Mouse (Mus musculus) CH12.LX (cell line): ENCODE results near the gene Alg12. TPM values are rescaled to one million over a fixed set of nuclear protein-coding genes. Genes with fewer than 3 reads are reported as not detected.
"Not testable (repeated sequence)": the region's sequence is repeated elsewhere in the genome, so short reads cannot be mapped to it uniquely, and the experiment has no call there.

Experiments used
- DNase-seq: peaks from one replicate; pipeline ENCODE4 v3.0.0-alpha.2; 2013; ENCODE audit errors: extremely low read depth
- H3K27ac ChIP-seq: 2 replicates; pipeline ENCODE4 v1.5.1; 2012; ENCODE audit warnings: low read depth, mild to moderate bottlenecking, control low read depth, moderate library complexity; ENCODE audit not compliant: insufficient read depth
- H3K27me3 ChIP-seq: replicated peaks from 2 replicates; pipeline ENCODE3; 2012; ENCODE audit warnings: inconsistent platforms
- H3K36me3 ChIP-seq, 2 experiments: replicated peaks in 1 of 2; 2 replicates each; pipeline versions ENCODE3 to v1.6.1; 2012; ENCODE audit warnings: inconsistent platforms in 1 of 2, low read length in 1 of 2, mild to moderate bottlenecking in 1 of 2, mixed read lengths in 1 of 2, moderate library complexity in 1 of 2; ENCODE audit not compliant: control insufficient read depth in 1 of 2, insufficient read depth in 1 of 2
- H3K4me1 ChIP-seq, 2 experiments: 2 replicates each; pipeline ENCODE4 v1.6.1; 2012; ENCODE audit warnings: inconsistent platforms in 1 of 2, moderate library complexity in 1 of 2; ENCODE audit not compliant: insufficient read depth in 2 of 2, control insufficient read depth in 1 of 2
- H3K4me2 ChIP-seq: 2 replicates; pipeline ENCODE4 v1.6.1; 2012; ENCODE audit warnings: low read depth, mild to moderate bottlenecking, control low read depth; ENCODE audit not compliant: poor library complexity, insufficient read depth, severe bottlenecking
- H3K4me3 ChIP-seq, 3 experiments: fragments of 150-350 bp in 1 of 3; sonication (generic) in 1 of 3; replicated peaks in 1 of 3; 2 replicates each; pipeline versions ENCODE3 to v1.5.1; 2011 to 2012; ENCODE audit warnings: low read depth in 2 of 3, low read length in 2 of 3, mild to moderate bottlenecking in 2 of 3, moderate library complexity in 2 of 3, control low read depth in 1 of 3, improper control_type of control experiment in 1 of 3, inconsistent platforms in 1 of 3, mixed read lengths in 1 of 3; ENCODE audit not compliant: poor library complexity in 1 of 3
- H3K79me2 ChIP-seq: replicated peaks from 2 replicates; pipeline ENCODE4 v1.6.1; 2012; ENCODE audit warnings: mild to moderate bottlenecking, moderate library complexity; ENCODE audit not compliant: control insufficient read depth, poor library complexity, insufficient read depth, severe bottlenecking; ENCODE audit errors: extremely low read depth
- H3K9ac ChIP-seq: 2 replicates; pipeline ENCODE4 v1.6.1; 2012; ENCODE audit warnings: low read depth, mild to moderate bottlenecking, control low read depth, moderate library complexity; ENCODE audit not compliant: insufficient read depth
- H3K9me3 ChIP-seq: replicated peaks from 2 replicates; pipeline ENCODE3; 2012; ENCODE audit warnings: low read length, inconsistent platforms, mixed read lengths
- BHLHE40 ChIP-seq: IDR thresholded peaks from 2 replicates; pipeline ENCODE4 v1.6.1; 2011; ENCODE audit warnings: mild to moderate bottlenecking, low read depth, low read length, improper control_type of control experiment
- CHD1 ChIP-seq: IDR thresholded peaks from 2 replicates; pipeline ENCODE4 v1.6.1; 2012; ENCODE audit warnings: low read depth, low read length, improper control_type of control experiment, inconsistent platforms
- CHD2 ChIP-seq: IDR thresholded peaks from 2 replicates; pipeline ENCODE4 v1.6.1; 2011; ENCODE audit warnings: low read length, improper control_type of control experiment
- E2F4 ChIP-seq: IDR thresholded peaks from 2 replicates; pipeline ENCODE4 v1.6.1; 2011; ENCODE audit warnings: low read depth, low read length, improper control_type of control experiment; ENCODE audit not compliant: insufficient replicate concordance
- ELF1 ChIP-seq: IDR thresholded peaks from 2 replicates; pipeline ENCODE4 v1.6.1; 2014; ENCODE audit warnings: low read depth, mild to moderate bottlenecking, inconsistent platforms, low read length, improper control_type of control experiment
- EP300 ChIP-seq: IDR thresholded peaks from 2 replicates; pipeline ENCODE4 v1.6.1; 2011; ENCODE audit warnings: low read length, improper control_type of control experiment
- IRF4 ChIP-seq: IDR thresholded peaks from 2 replicates; pipeline ENCODE4 v1.6.1; 2014; ENCODE audit warnings: low read depth, mild to moderate bottlenecking, inconsistent platforms, low read length, improper control_type of control experiment
- JUND ChIP-seq: conservative IDR thresholded peaks from 2 replicates; pipeline ENCODE4 v1.6.1; 2011; ENCODE audit warnings: low read depth, low read length, improper control_type of control experiment
- MAZ ChIP-seq: IDR thresholded peaks from 2 replicates; pipeline ENCODE4 v1.6.1; 2012; ENCODE audit warnings: low read depth, mild to moderate bottlenecking, inconsistent platforms, low read length, improper control_type of control experiment, moderate library complexity
- MXI1 ChIP-seq: IDR thresholded peaks from 2 replicates; pipeline ENCODE4 v1.6.1; 2011; ENCODE audit warnings: mild to moderate bottlenecking, low read depth, low read length, improper control_type of control experiment
- NELFE ChIP-seq: IDR thresholded peaks from 2 replicates; pipeline ENCODE4 v1.6.1; 2011; ENCODE audit warnings: low read depth, low read length, improper control_type of control experiment
- PAX5 ChIP-seq: IDR thresholded peaks from 2 replicates; pipeline ENCODE4 v1.6.1; 2012; ENCODE audit warnings: low read length, inconsistent platforms, mixed read lengths
- POLR2A ChIP-seq: IDR thresholded peaks from 2 replicates; pipeline ENCODE4 v1.6.1; 2011; ENCODE audit warnings: low read depth, mild to moderate bottlenecking, improper control_type of control experiment, low read length
- POLR2AphosphoS2 ChIP-seq: IDR thresholded peaks from 2 replicates; pipeline ENCODE4 v1.6.1; 2011; ENCODE audit warnings: low read depth, low read length, improper control_type of control experiment
- RAD21 ChIP-seq: IDR thresholded peaks from 2 replicates; pipeline ENCODE4 v1.6.1; 2011; ENCODE audit warnings: low read depth, mild to moderate bottlenecking, low read length, improper control_type of control experiment, moderate library complexity
- SMC3 ChIP-seq: IDR thresholded peaks from 2 replicates; pipeline ENCODE4 v1.6.1; 2011; ENCODE audit warnings: low read depth, low read length, improper control_type of control experiment
- TCF12 ChIP-seq: IDR thresholded peaks from 2 replicates; pipeline ENCODE4 v1.6.1; 2014; ENCODE audit warnings: low read depth, mild to moderate bottlenecking, inconsistent platforms, low read length, improper control_type of control experiment
- UBTF ChIP-seq: IDR thresholded peaks from 2 replicates; pipeline ENCODE4 v1.6.1; 2012; ENCODE audit warnings: low read depth, mild to moderate bottlenecking, inconsistent platforms, low read length, improper control_type of control experiment, moderate library complexity
- ZC3H11A ChIP-seq: IDR thresholded peaks from 2 replicates; pipeline ENCODE4 v1.6.1; 2012; ENCODE audit warnings: low read depth, mild to moderate bottlenecking, inconsistent platforms, low read length, improper control_type of control experiment
- ZKSCAN1 ChIP-seq: IDR thresholded peaks from 2 replicates; pipeline ENCODE4 v1.6.1; 2012; ENCODE audit warnings: low read depth, inconsistent platforms, low read length, improper control_type of control experiment, borderline replicate concordance
- ZMIZ1 ChIP-seq: IDR thresholded peaks from 2 replicates; pipeline ENCODE4 v1.6.1; 2012; ENCODE audit warnings: low read depth, mild to moderate bottlenecking, inconsistent platforms, low read length, improper control_type of control experiment
- ZNF384 ChIP-seq: IDR thresholded peaks from 2 replicates; pipeline ENCODE4 v1.6.1; 2012; ENCODE audit warnings: low read depth, low read length, improper control_type of control experiment, inconsistent platforms
- dilution Hi-C: fragments of 300-500 bp; cut with MboI; formaldehyde crosslinking; loops from 2 replicates; pipeline ENCODE4 v1.14.3; 2020; ENCODE audit warnings: low sequenced_read_pairs; ENCODE audit not compliant: extremely low pct_unique_long_range_greater_than_20kb, extremely low pct_ligation_motif_present
- in situ Hi-C: fragments of 300-500 bp; cut with MboI; formaldehyde crosslinking; loops from 3 replicates; pipeline ENCODE4 v1.14.3; 2019; ENCODE audit warnings: low sequenced_read_pairs, low pct_ligation_motif_present, low pct_unique_long_range_greater_than_20kb, mixed read lengths
- polyA plus RNA-seq: library from polyadenylated mRNA; unstranded; fragments of >175 nt; gene quantifications from 2 replicates; pipeline ENCODE4 v1.2.1, GENCODE M21; 2012; ENCODE audit warnings: low read depth; ENCODE audit not compliant: insufficient read length
- total RNA-seq, 2 experiments: library from RNA; depleted of rRNA; stranded (reverse); fragments of 300-350 nt in 1 of 2; fragments of >200 nt in 1 of 2; gene quantifications; 2 replicates each; pipeline ENCODE4 v1.2.3; 2012 to 2014

Gene Alg12
- total and polyA plus RNA-seq, 3 experiments: 8.1 to 10.3 (median 8.5) TPM

GRCm38 (mm10) chr15:88792140-88792850, 26.8 kb downstream of the Alg12 start:
- in situ Hi-C loops: no loop called here
- Histone ChIP-seq H3K4me1 (no peaks in the 10 kb centered on the region), H3K4me3 (no peak overlapping the region), H3K9me3 (no peaks in the 10 kb centered on the region), H3K27me3 (no peaks in the 10 kb centered on the region), H3K9ac (no peak overlapping the region), H3K79me2 (no peaks in the 10 kb centered on the region), H3K36me3 (no peaks in the 10 kb centered on the region), H3K4me2 (no peak overlapping the region), H3K27ac (no peak overlapping the region)
- no peak for TF ChIP-seq MXI1
- TF ChIP-seq CHD2: no peak
- TF ChIP-seq PAX5: no peak
- no peak for TF ChIP-seq NELFE
- TF ChIP-seq TCF12: no peak
- no peak for DNase-seq
- dilution Hi-C loops: no loop called here

GRCm38 (mm10) chr15:88774630-88775029, 44.5 kb downstream of the Alg12 start:
- H3K27me3 ChIP-seq, in situ Hi-C loops: not testable (repeated sequence)
- peaks cover 0 to 66% of the 10 kb centered on the region in 2 experiments for H3K36me3 ChIP-seq

GRCm38 (mm10) chr15:88768537-88768936, 50.6 kb downstream of the Alg12 start:
- in situ Hi-C loops: no loop called here

More at GRCm38 (mm10) chr15:88774630-88775029, 44.5 kb downstream of the Alg12 start:
- H3K9ac ChIP-seq, H3K4me1 ChIP-seq, H3K4me3 ChIP-seq, DNase-seq, H3K4me2 ChIP-seq, H3K79me2 ChIP-seq, H3K27ac ChIP-seq, H3K9me3 ChIP-seq, dilution Hi-C loops: not testable (repeated sequence)

More at GRCm38 (mm10) chr15:88768537-88768936, 50.6 kb downstream of the Alg12 start:
- no peak overlapping the region for H3K4me3 ChIP-seq
- no peaks in the 10 kb centered on the region for H3K9me3 ChIP-seq
- H3K27me3 ChIP-seq: no peaks in the 10 kb centered on the region
- dilution Hi-C loops: no loop called here
- no peaks in the 10 kb centered on the region for H3K4me1 ChIP-seq
- TF ChIP-seq IRF4 (no peak), UBTF (no peak), JUND (no peak), POLR2A (no peak), MAZ (no peak), RAD21 (no peak), ZC3H11A (no peak), BHLHE40 (no peak), NELFE (no peak), E2F4 (no peak), ZKSCAN1 (no peak), CHD1 (no peak), POLR2AphosphoS2 (no peak), EP300 (no peak), ZNF384 (no peak), ELF1 (no peak), SMC3 (no peak), PAX5 (no peak), ZMIZ1 (no peak), MXI1 (no peak)
- no peak overlapping the region for H3K4me2 ChIP-seq
- no peak for DNase-seq
- no peak overlapping the region for H3K9ac ChIP-seq
- H3K27ac ChIP-seq: no peak overlapping the region
- no peaks in the 10 kb centered on the region; the same call in 1 of the 2 replicates for H3K79me2 ChIP-seq
- peaks cover 0 to 55% of the 10 kb centered on the region in 2 experiments for H3K36me3 ChIP-seq
